Mouse (Mus musculus) neural tube, embryonic 13.5 days (tissue): Measurements from ENCODE around the gene Bcas3. TPM values are rescaled to one million over a fixed set of nuclear protein-coding genes. Genes with fewer than 3 reads are reported as not detected.

ENCODE experiments used
- ATAC-seq: fragments of 200-750 bp; cut with Nextera tagmentation; 2 replicates; pipeline ENCODE4 v1.8.0; 2017; ENCODE audit warnings: low read depth, mild to moderate bottlenecking, moderate TSS enrichment, moderate library complexity
- H3K27ac ChIP-seq: fragments of 300-500 bp; sonication (generic); replicated peaks from 2 replicates; pipeline ENCODE4 v1.5.1; 2015; ENCODE audit warnings: moderate library complexity, mild to moderate bottlenecking, inconsistent platforms
- H3K27me3 ChIP-seq: fragments of 300-500 bp; sonication (generic); 2 replicates; pipeline ENCODE4 v1.6.1; 2015; ENCODE audit warnings: mild to moderate bottlenecking, inconsistent platforms
- H3K36me3 ChIP-seq: fragments of 300-500 bp; sonication (generic); 2 replicates; pipeline ENCODE4 v1.6.1; 2015; ENCODE audit warnings: mild to moderate bottlenecking, inconsistent platforms
- H3K4me1 ChIP-seq: fragments of 300-500 bp; sonication (generic); replicated peaks from 2 replicates; pipeline ENCODE4 v1.6.1; 2015; ENCODE audit warnings: inconsistent platforms
- H3K4me2 ChIP-seq: fragments of 300-500 bp; sonication (generic); 2 replicates; pipeline ENCODE4 v1.6.1; 2015; ENCODE audit warnings: inconsistent platforms, mild to moderate bottlenecking, moderate library complexity
- H3K4me3 ChIP-seq: fragments of 300-500 bp; sonication (generic); 2 replicates; pipeline ENCODE4 v1.5.1; 2015; ENCODE audit warnings: mild to moderate bottlenecking, inconsistent platforms
- H3K9ac ChIP-seq: fragments of 300-500 bp; sonication (generic); 2 replicates; pipeline ENCODE4 v1.6.1; 2015; ENCODE audit warnings: moderate library complexity, mild to moderate bottlenecking, inconsistent platforms
- H3K9me3 ChIP-seq: fragments of 300-500 bp; sonication (generic); 2 replicates; pipeline ENCODE4 v1.6.1; 2016; ENCODE audit warnings: inconsistent platforms
- WGBS: fragments of 180-500 bp; shearing (Covaris S2); methylation state at CpG from one replicate; pipeline ENCODE4 v1.1.7; 2015; 5-methylcytosine and 5-hydroxymethylcytosine counted together
- polyA plus RNA-seq: library from polyadenylated mRNA; unstranded; fragments of >200 nt; fragmentation: Nextera tagmentation; extraction: Ambion mirVana; gene quantifications from 2 replicates; pipeline ENCODE4 v1.2.1, GENCODE M21; 2015

Gene Bcas3
- polyA plus RNA-seq, 1 experiment from 2014 or later, result 37.7 TPM

- Histone ChIP-seq H3K4me3 (no peak overlapping the region), H3K4me2 (no peak overlapping the region), H3K9ac (no peak overlapping the region), H3K4me1 (no peaks in the 10 kb centered on the region), H3K9me3 (no peaks in the 10 kb centered on the region), H3K27ac (no peak overlapping the region), H3K27me3 (no peaks in the 10 kb centered on the region), H3K36me3 (no peaks in the 10 kb centered on the region)
- WGBS, result 82% methylated on average over 3 of the region's 3 CpGs
- no peak for ATAC-seq
Observed at GRCm38 (mm10) chr11:85613586-85613985, 260.6 kb downstream of the Bcas3 start.

- Histone ChIP-seq H3K36me3 (no peaks in the 10 kb centered on the region), H3K4me1 (peaks cover 8% of the 10 kb centered on the region), H3K27me3 (no peaks in the 10 kb centered on the region), H3K4me3 (no peak overlapping the region), H3K4me2 (no peak overlapping the region), H3K9ac (no peak overlapping the region), H3K27ac (no peak overlapping the region), H3K9me3 (no peaks in the 10 kb centered on the region)
- WGBS, result 75% methylated on average over 7 of the region's 7 CpGs
- ATAC-seq, result no peak
Observed at GRCm38 (mm10) chr11:85614431-85614830, 261.5 kb downstream of the Bcas3 start.

- no peak overlapping the region for H3K4me2 ChIP-seq
- H3K27me3 ChIP-seq, result no peaks in the 10 kb centered on the region
- H3K27ac ChIP-seq, result no peak overlapping the region
- no peak overlapping the region for H3K4me3 ChIP-seq
- no peaks in the 10 kb centered on the region for H3K36me3 ChIP-seq
- H3K9ac ChIP-seq, result no peak overlapping the region
- H3K4me1 ChIP-seq, result peaks cover 10% of the 10 kb centered on the region
- no peaks in the 10 kb centered on the region for H3K9me3 ChIP-seq
- 75% methylated on average over 7 of the region's 7 CpGs for WGBS
- ATAC-seq, result no peak
Observed at GRCm38 (mm10) chr11:85615421-85615820, 262.5 kb downstream of the Bcas3 start.

GRCm38 (mm10) chr11:85621486-85621885, 268.5 kb downstream of the Bcas3 start:
- Histone ChIP-seq H3K9me3 (no peaks in the 10 kb centered on the region), H3K4me2 (no peak overlapping the region), H3K36me3 (no peaks in the 10 kb centered on the region), H3K4me1 (peaks cover 16% of the 10 kb centered on the region), H3K9ac (no peak overlapping the region), H3K4me3 (no peak overlapping the region), H3K27me3 (no peaks in the 10 kb centered on the region), H3K27ac (no peak overlapping the region)
- ATAC-seq, result no peak
- WGBS, result 23% methylated on average over 2 of the region's 2 CpGs

GRCm38 (mm10) chr11:85621994-85622393, 269.0 kb downstream of the Bcas3 start:
- H3K27ac ChIP-seq, result no peak overlapping the region
- no peaks in the 10 kb centered on the region for H3K27me3 ChIP-seq
- no peak for ATAC-seq
- H3K9me3 ChIP-seq, result no peaks in the 10 kb centered on the region
- H3K36me3 ChIP-seq, result no peaks in the 10 kb centered on the region
- WGBS, result 81% methylated on average over 8 of the region's 8 CpGs
- H3K9ac ChIP-seq, result no peak overlapping the region
- no peak overlapping the region for H3K4me3 ChIP-seq
- H3K4me2 ChIP-seq, result no peak overlapping the region
- H3K4me1 ChIP-seq, result peaks cover 16% of the 10 kb centered on the region

- H3K9ac ChIP-seq, result no peak overlapping the region
- no peaks in the 10 kb centered on the region for H3K9me3 ChIP-seq
- H3K36me3 ChIP-seq, result no peaks in the 10 kb centered on the region
- H3K4me2 ChIP-seq, result no peak overlapping the region
- 61% methylated on average over 5 of the region's 5 CpGs for WGBS
- H3K4me1 ChIP-seq, result peaks cover 27% of the 10 kb centered on the region
- no peak overlapping the region for H3K27ac ChIP-seq
- no peak for ATAC-seq
- H3K27me3 ChIP-seq, result no peaks in the 10 kb centered on the region
- no peak overlapping the region for H3K4me3 ChIP-seq
Observed at GRCm38 (mm10) chr11:85625206-85625605, 272.2 kb downstream of the Bcas3 start.

GRCm38 (mm10) chr11:85626846-85627245, 273.9 kb downstream of the Bcas3 start:
- Histone ChIP-seq H3K4me2 (no peak overlapping the region), H3K36me3 (no peaks in the 10 kb centered on the region), H3K9me3 (no peaks in the 10 kb centered on the region), H3K27me3 (no peaks in the 10 kb centered on the region), H3K4me1 (peaks cover 28% of the 10 kb centered on the region), H3K27ac (no peak overlapping the region), H3K4me3 (no peak overlapping the region), H3K9ac (no peak overlapping the region)
- 98% methylated on average over 2 of the region's 2 CpGs for WGBS
- no peak for ATAC-seq

GRCm38 (mm10) chr11:85627405-85627804, 274.4 kb downstream of the Bcas3 start:
- no peaks in the 10 kb centered on the region for H3K9me3 ChIP-seq
- no peak overlapping the region for H3K4me3 ChIP-seq
- H3K36me3 ChIP-seq, result no peaks in the 10 kb centered on the region
- no peak overlapping the region for H3K9ac ChIP-seq
- H3K27me3 ChIP-seq, result no peaks in the 10 kb centered on the region
- no peak overlapping the region for H3K27ac ChIP-seq
- H3K4me2 ChIP-seq, result no peak overlapping the region
- ATAC-seq, result no peak
- H3K4me1 ChIP-seq, result peaks cover 31% of the 10 kb centered on the region
- WGBS, result 73% methylated on average over 3 of the region's 3 CpGs

- peaks cover 40% of the 10 kb centered on the region for H3K4me1 ChIP-seq
- 0 out of 2 replicates have a peak overlapping the region, but pooled peaks have one; percentile 49 for H3K27ac ChIP-seq
- 0 out of 2 replicates have a peak overlapping the region, but pooled peaks have one; percentile 7 for H3K4me2 ChIP-seq
Observed at GRCm38 (mm10) chr11:85628303-85629063, 275.5 kb downstream of the Bcas3 start.

GRCm38 (mm10) chr11:85632568-85632981, 279.6 kb downstream of the Bcas3 start:
- Histone ChIP-seq H3K4me1 (peaks cover 36% of the 10 kb centered on the region), H3K9ac (no peak overlapping the region), H3K27me3 (no peaks in the 10 kb centered on the region), H3K4me3 (no peak overlapping the region), H3K4me2 (no peak overlapping the region), H3K36me3 (no peaks in the 10 kb centered on the region), H3K9me3 (no peaks in the 10 kb centered on the region), H3K27ac (no peak overlapping the region)
- 24% methylated on average over 2 of the region's 2 CpGs for WGBS
- no peak for ATAC-seq

More at GRCm38 (mm10) chr11:85628303-85629063, 275.5 kb downstream of the Bcas3 start:
- Histone ChIP-seq H3K27me3 (no peaks in the 10 kb centered on the region), H3K9ac (0 out of 2 replicates have a peak overlapping the region, but pooled peaks have one; percentile 17), H3K4me3 (no peak overlapping the region), H3K9me3 (no peaks in the 10 kb centered on the region), H3K36me3 (no peaks in the 10 kb centered on the region)
- ATAC-seq, result peak; percentile 71
- 41% methylated on average over 13 of the region's 13 CpGs for WGBS

GRCm38 (mm10) chr11:85638696-85639495, 285.9 kb downstream of the Bcas3 start:
- no peak for ATAC-seq
- Histone ChIP-seq H3K4me3 (no peak overlapping the region), H3K27me3 (no peaks in the 10 kb centered on the region), H3K36me3 (no peaks in the 10 kb centered on the region), H3K4me1 (peaks cover 54% of the 10 kb centered on the region), H3K9me3 (no peaks in the 10 kb centered on the region), H3K4me2 (no peak overlapping the region), H3K27ac (no peak overlapping the region), H3K9ac (no peak overlapping the region)
- WGBS, result 58% methylated on average over 12 of the region's 12 CpGs

GRCm38 (mm10) chr11:85640659-85641058, 287.7 kb downstream of the Bcas3 start:
- no peaks in the 10 kb centered on the region for H3K27me3 ChIP-seq
- peak overlapping the region; percentile 50 for H3K4me2 ChIP-seq
- H3K9me3 ChIP-seq, result no peaks in the 10 kb centered on the region
- peak overlapping the region; percentile 6; the same call in 1 of the 2 replicates for H3K4me3 ChIP-seq
- WGBS, result 9% methylated on average over 5 of the region's 5 CpGs
- H3K9ac ChIP-seq, result peak overlapping the region; percentile 17; the same call in 1 of the 2 replicates
- H3K4me1 ChIP-seq, result peaks cover 71% of the 10 kb centered on the region
- H3K27ac ChIP-seq, result peak overlapping the region; percentile 79
- peak; percentile 75 for ATAC-seq
- no peaks in the 10 kb centered on the region for H3K36me3 ChIP-seq
